Mouse (Mus musculus) neural tube, embryonic 12.5 days (tissue): Measurements from ENCODE around the gene Lmln. TPM values are rescaled to one million over a fixed set of nuclear protein-coding genes. Genes with fewer than 3 reads are reported as not detected.
"Not testable (repeated sequence)": the region's sequence is repeated elsewhere in the genome, so short reads cannot be mapped to it uniquely, and the experiment has no call there.

Experiments used
- ATAC-seq: fragments of 200-750 bp; cut with Nextera tagmentation; 2 replicates; pipeline ENCODE4 v1.8.0; 2017; ENCODE audit warnings: low read depth, mild to moderate bottlenecking, moderate TSS enrichment, moderate library complexity; ENCODE audit not compliant: low FRiP score
- H3K27ac ChIP-seq: fragments of 300-500 bp; sonication (generic); 2 replicates; pipeline ENCODE4 v1.5.1; 2016
- H3K27me3 ChIP-seq: fragments of 300-500 bp; sonication (generic); replicated peaks from 2 replicates; pipeline ENCODE4 v1.6.1; 2016; ENCODE audit warnings: mild to moderate bottlenecking
- H3K36me3 ChIP-seq: fragments of 300-500 bp; sonication (generic); 2 replicates; pipeline ENCODE4 v1.6.1; 2016; ENCODE audit warnings: mild to moderate bottlenecking
- H3K4me1 ChIP-seq: fragments of 300-500 bp; sonication (generic); 2 replicates; pipeline ENCODE4 v1.6.1; 2016
- H3K4me2 ChIP-seq: fragments of 300-500 bp; sonication (generic); replicated peaks from 2 replicates; pipeline ENCODE4 v1.6.1; 2016; ENCODE audit warnings: mild to moderate bottlenecking
- H3K4me3 ChIP-seq: fragments of 300-500 bp; sonication (generic); 2 replicates; pipeline ENCODE4 v1.5.1; 2016
- H3K9ac ChIP-seq: fragments of 300-500 bp; sonication (generic); 2 replicates; pipeline ENCODE4 v1.6.1; 2016; ENCODE audit warnings: mild to moderate bottlenecking
- H3K9me3 ChIP-seq: fragments of 300-500 bp; sonication (generic); 2 replicates; pipeline ENCODE4 v1.6.1; 2016; ENCODE audit warnings: mild to moderate bottlenecking
- WGBS: fragments of 180-500 bp; shearing (Covaris S2); methylation state at CpG from one replicate; pipeline ENCODE4 v1.1.7; 2016; 5-methylcytosine and 5-hydroxymethylcytosine counted together
- microRNA counts: library from miRNA; unstranded; fragments of <30 nt; microRNA quantifications from one replicate; lab custom pipeline; 2017
- microRNA-seq: library from miRNA; unstranded; fragments of <30 nt; microRNA quantifications from one replicate; pipeline ENCODE4, GENCODE M21; 2017
- polyA plus RNA-seq: library from polyadenylated mRNA; unstranded; fragments of >200 nt; fragmentation: Nextera tagmentation; extraction: Ambion mirVana; gene quantifications from 2 replicates; pipeline ENCODE4 v1.2.1, GENCODE M21; 2016

Lmln gene
- polyA plus RNA-seq, 1 experiment from 2014 or later, result 4.6 TPM

GRCm38 (mm10) chr16:33171800-33172199, 109.5 kb downstream of the Lmln start:
- Histone ChIP-seq H3K4me3 (no peak overlapping the region), H3K4me1 (no peaks in the 10 kb centered on the region), H3K9ac (no peak overlapping the region), H3K9me3 (no peaks in the 10 kb centered on the region), H3K27me3 (no peaks in the 10 kb centered on the region), H3K27ac (no peak overlapping the region), H3K36me3 (no peaks in the 10 kb centered on the region), H3K4me2 (no peak overlapping the region)
- WGBS, result 79% methylated on average over 6 of the region's 6 CpGs
- ATAC-seq, result no peak

DNA sequence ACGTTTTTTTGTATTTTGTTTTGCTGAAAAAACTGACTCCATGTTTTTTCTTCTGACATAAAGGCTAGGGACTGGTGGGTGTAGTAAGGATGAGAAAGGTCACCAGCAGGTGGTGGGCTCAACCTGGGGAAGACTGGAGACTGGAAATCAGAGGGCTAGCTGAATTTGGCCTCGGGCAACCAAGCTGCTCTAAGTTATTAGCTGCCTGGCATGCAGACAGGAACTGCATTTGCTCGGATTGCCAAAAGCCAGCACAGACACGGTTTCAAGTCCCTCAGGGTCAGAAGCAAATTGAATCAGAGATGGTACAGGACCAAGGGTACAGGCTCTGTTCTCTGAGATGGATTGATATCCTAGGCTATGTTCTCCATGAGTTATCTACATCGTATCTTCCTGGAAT, 110.8 kb downstream of the Lmln start:
- Histone ChIP-seq H3K4me3 (no peak overlapping the region), H3K4me1 (no peaks in the 10 kb centered on the region), H3K4me2 (no peak overlapping the region), H3K27ac (no peak overlapping the region), H3K27me3 (no peaks in the 10 kb centered on the region), H3K36me3 (no peaks in the 10 kb centered on the region), H3K9ac (0 out of 2 replicates have a peak overlapping the region, but pooled peaks have one; percentile 21), H3K9me3 (no peaks in the 10 kb centered on the region)
- no peak for ATAC-seq
- WGBS, result 80% methylated on average over 5 of the region's 5 CpGs

GRCm38 (mm10) chr16:33174695-33175094, 112.4 kb downstream of the Lmln start:
- Histone ChIP-seq H3K9me3 (no peaks in the 10 kb centered on the region), H3K36me3 (no peaks in the 10 kb centered on the region)
- no peak for ATAC-seq

DNA sequence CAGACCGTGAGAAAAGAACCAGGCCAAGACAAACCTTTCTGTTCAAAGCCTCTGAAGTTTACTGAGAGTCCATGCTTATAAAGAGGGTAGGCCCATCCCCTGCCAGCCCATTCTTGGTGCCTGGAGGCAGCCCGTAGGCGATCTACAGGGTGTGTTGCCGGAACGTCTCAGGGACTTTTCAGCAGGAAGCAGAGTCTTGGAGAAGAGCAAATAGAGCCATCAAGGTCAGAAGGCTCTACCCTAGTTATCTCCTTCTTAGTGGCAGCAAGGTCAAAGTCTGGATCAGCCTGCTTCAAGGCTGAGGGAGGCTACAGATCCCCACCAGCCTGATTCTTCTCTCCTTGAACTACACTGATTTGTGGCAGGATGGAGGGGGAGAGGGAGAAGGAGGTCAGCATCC, 114.5 kb downstream of the Lmln start:
- not testable (repeated sequence) for ATAC-seq, H3K27me3 ChIP-seq, H3K9ac ChIP-seq, H3K4me2 ChIP-seq, H3K4me3 ChIP-seq, H3K27ac ChIP-seq, H3K9me3 ChIP-seq, H3K4me1 ChIP-seq, H3K36me3 ChIP-seq
- 88% methylated on average over 5 of the region's 5 CpGs for WGBS

More at GRCm38 (mm10) chr16:33174695-33175094, 112.4 kb downstream of the Lmln start:
- no peaks in the 10 kb centered on the region for H3K4me1 ChIP-seq
- H3K4me3 ChIP-seq, result no peak overlapping the region
- H3K27me3 ChIP-seq, result no peaks in the 10 kb centered on the region
- no peak overlapping the region for H3K27ac ChIP-seq
- H3K4me2 ChIP-seq, result no peak overlapping the region
- H3K9ac ChIP-seq, result no peak overlapping the region

MicroRNA genes within 50 kb of the gene (microRNA counts, 519-probe panel; counts per million panel counts)
- 342 counts per million, percentile 67 among the panel's probes with 10 or more counts for microRNA mmu-miR-1947 (lab: Ali Mortazavi, UCI)

Small RNAs within 50 kb of the gene (microRNA-seq; reads per million reads assigned to microRNA genes)
- not detected for gene Gm22231
- gene Mir1947, result 5.9 reads per million, percentile 17 among the genes with 10 or more reads in this experiment

Other genes with a start within 250 kb of the Lmln start
- gene Fyttd1, start 185.0 kb upstream of the Lmln start, polyA plus RNA-seq, result 112 and 115 TPM in 2 replicates
- gene Rubcn, start 184.8 kb upstream of the Lmln start, polyA plus RNA-seq, result 25.3 and 28.0 TPM in 2 replicates
- gene Lrch3, start 148.4 kb upstream of the Lmln start, polyA plus RNA-seq, result 45.4 and 46.6 TPM in 2 replicates
- 3.9 and 4.5 TPM in 2 replicates for gene Iqcg, start 6.3 kb upstream of the Lmln start, polyA plus RNA-seq
- 643 and 651 TPM in 2 replicates for gene Rpl35a, start 6.1 kb upstream of the Lmln start, polyA plus RNA-seq
- 27.0 and 30.6 TPM in 2 replicates for gene Osbpl11, start 122.5 kb downstream of the Lmln start, polyA plus RNA-seq
- 70.6 and 81.4 TPM in 2 replicates for gene Snx4, start 188.9 kb downstream of the Lmln start, polyA plus RNA-seq